Mouse (Mus musculus) megakaryocyte, embryonic 14.5 days (primary cell): ENCODE measurements around the gene Plpp6. TPM values are rescaled to one million over a fixed set of nuclear protein-coding genes. Genes with fewer than 3 reads are reported as not detected.

ENCODE experiments used
- H3K27me3 ChIP-seq: replicated peaks from 2 replicates; pipeline ENCODE3; 2012; ENCODE audit warnings: inconsistent platforms
- H3K36me3 ChIP-seq: replicated peaks from 2 replicates; pipeline ENCODE3; 2012; ENCODE audit warnings: low read length, inconsistent platforms, mixed read lengths
- H3K4me1 ChIP-seq: 2 replicates; pipeline ENCODE4 v1.6.1; 2012; ENCODE audit warnings: inconsistent platforms
- H3K4me3 ChIP-seq: replicated peaks from 2 replicates; pipeline ENCODE3; 2012; ENCODE audit warnings: moderate library complexity, mild to moderate bottlenecking, inconsistent platforms
- H3K9me3 ChIP-seq: 2 replicates; pipeline ENCODE4 v1.6.1; 2012; ENCODE audit warnings: inconsistent platforms
- FLI1 ChIP-seq: IDR thresholded peaks from 2 replicates; pipeline ENCODE4 v1.6.1; 2012; ENCODE audit warnings: low read length, inconsistent platforms, mixed read lengths
- GATA1 ChIP-seq: IDR thresholded peaks from 3 replicates; pipeline ENCODE4 v1.6.1; 2012; ENCODE audit warnings: mixed read lengths, low read length, inconsistent platforms, borderline replicate concordance
- polyA plus RNA-seq: library from polyadenylated mRNA; stranded (reverse); fragments of >175 nt; gene quantifications from 2 replicates; pipeline ENCODE4 v1.2.3, GENCODE M21; 2012; ENCODE audit warnings: low replicate concordance; ENCODE audit not compliant: insufficient read depth

The Plpp6 gene
- polyA plus RNA-seq = 5.6 and 7.0 TPM in 2 replicates

- peak within 1 kb of the TSS; percentile 98 for H3K4me3 ChIP-seq
- H3K36me3 ChIP-seq = peaks cover 17% of the 10 kb centered on the region
- TF ChIP-seq GATA1 (no peak), FLI1 (no peak)
- no peaks in the 10 kb centered on the region for H3K9me3 ChIP-seq
- H3K4me1 ChIP-seq = peaks cover 43% of the 10 kb centered on the region
- H3K27me3 ChIP-seq = no peaks in the 10 kb centered on the region
Observed at GRCm38 (mm10) chr19:28963842-28964551, at the start of gene Plpp6. Gene Plpp6, plus strand, starts transcription at chr19:28963953.

DNA sequence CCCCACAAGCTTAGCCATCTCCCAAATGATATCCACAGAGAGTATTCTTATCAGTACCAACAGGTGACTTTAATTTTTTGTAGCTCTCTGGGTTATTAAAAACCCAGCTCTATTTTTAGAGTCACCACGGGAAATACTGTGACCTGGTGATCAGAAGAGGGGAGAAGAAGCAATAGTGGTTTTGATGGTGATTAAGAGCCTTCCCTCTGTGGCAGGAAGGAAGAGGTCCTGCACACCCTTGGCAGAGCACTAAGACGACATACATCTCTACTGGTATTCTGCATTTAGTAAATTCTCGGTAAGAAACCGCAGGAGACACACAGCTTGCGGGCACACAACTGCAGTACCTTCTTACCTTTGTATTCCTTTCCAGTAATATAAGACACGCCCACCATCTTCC lies 49.2 kb upstream of the Plpp6 start:
- H3K4me3 ChIP-seq = peak overlapping the region; percentile 56
- peaks cover 64% of the 10 kb centered on the region for H3K4me1 ChIP-seq
- no peak; the same call in 2 of the 3 replicates for TF ChIP-seq GATA1
- 0 out of 2 replicates have a peak, but pooled peaks have one; percentile 33 for TF ChIP-seq FLI1
- H3K9me3 ChIP-seq = no peaks in the 10 kb centered on the region
- no peaks in the 10 kb centered on the region for H3K36me3 ChIP-seq
- H3K27me3 ChIP-seq = no peaks in the 10 kb centered on the region

GRCm38 (mm10) chr19:28915602-28916250 lies 48.0 kb upstream of the Plpp6 start:
- TF ChIP-seq GATA1 = no peak
- no peak for TF ChIP-seq FLI1
- Histone ChIP-seq H3K27me3 (no peaks in the 10 kb centered on the region), H3K36me3 (no peaks in the 10 kb centered on the region), H3K9me3 (no peaks in the 10 kb centered on the region), H3K4me1 (peaks cover 58% of the 10 kb centered on the region), H3K4me3 (no peak overlapping the region)

GRCm38 (mm10) chr19:28916492-28916891 lies 47.3 kb upstream of the Plpp6 start:
- H3K27me3 ChIP-seq = no peaks in the 10 kb centered on the region
- H3K36me3 ChIP-seq = no peaks in the 10 kb centered on the region
- no peak overlapping the region for H3K4me3 ChIP-seq
- peaks cover 58% of the 10 kb centered on the region for H3K4me1 ChIP-seq
- TF ChIP-seq FLI1 (no peak), GATA1 (no peak)
- H3K9me3 ChIP-seq = no peaks in the 10 kb centered on the region

DNA sequence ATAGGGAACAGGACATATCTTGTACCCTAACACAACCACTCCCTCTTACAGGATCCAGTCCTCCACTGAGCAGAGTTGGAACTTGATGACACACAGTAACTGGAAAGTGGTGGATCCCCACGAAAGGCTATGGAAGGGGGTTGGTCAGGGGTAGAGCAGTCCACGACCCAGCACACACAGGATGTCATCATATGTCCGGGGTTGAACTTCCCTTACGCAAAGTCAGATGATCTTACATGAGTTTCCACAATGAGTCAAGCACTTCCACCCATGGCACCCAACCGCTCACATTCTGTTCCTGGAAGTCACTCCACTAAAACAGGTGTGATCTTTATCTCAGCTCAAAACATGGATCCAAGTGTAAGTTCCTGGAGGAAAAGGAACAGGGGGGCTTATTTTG lies 45.9 kb upstream of the Plpp6 start:
- Histone ChIP-seq H3K4me1 (peaks cover 57% of the 10 kb centered on the region), H3K9me3 (no peaks in the 10 kb centered on the region), H3K4me3 (no peak overlapping the region), H3K27me3 (no peaks in the 10 kb centered on the region), H3K36me3 (no peaks in the 10 kb centered on the region)
- TF ChIP-seq GATA1 (no peak), FLI1 (no peak)

- Histone ChIP-seq H3K9me3 (no peaks in the 10 kb centered on the region), H3K4me3 (no peak overlapping the region), H3K27me3 (no peaks in the 10 kb centered on the region), H3K36me3 (no peaks in the 10 kb centered on the region), H3K4me1 (peaks cover 45% of the 10 kb centered on the region)
- no peak for TF ChIP-seq FLI1
- no peak for TF ChIP-seq GATA1
Observed at GRCm38 (mm10) chr19:28926366-28926765, 37.4 kb upstream of the Plpp6 start.

DNA sequence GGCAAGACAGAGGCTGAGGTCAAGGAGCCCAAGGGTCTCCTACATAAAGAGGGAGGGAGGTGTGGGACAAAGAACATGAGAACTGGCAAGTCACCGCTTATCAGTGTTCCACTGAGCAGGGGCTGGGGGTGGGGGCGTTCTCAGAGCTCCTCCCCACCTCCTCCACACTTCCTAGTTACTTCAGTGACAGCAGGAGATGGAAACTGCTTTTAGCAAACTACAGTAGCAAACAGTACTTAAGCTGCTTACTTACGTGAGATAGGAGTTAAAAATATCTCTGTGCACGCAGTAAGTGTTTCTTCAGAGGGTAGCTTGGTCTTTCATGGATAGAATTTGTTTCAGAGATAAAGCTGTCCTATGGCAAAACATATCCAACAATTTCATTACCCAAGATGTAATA lies 36.4 kb upstream of the Plpp6 start:
- peaks cover 45% of the 10 kb centered on the region for H3K4me1 ChIP-seq
- H3K27me3 ChIP-seq = no peaks in the 10 kb centered on the region
- peaks cover 5% of the 10 kb centered on the region; the same call in 1 of the 2 replicates for H3K9me3 ChIP-seq
- peak overlapping the region; percentile 17 for H3K4me3 ChIP-seq
- H3K36me3 ChIP-seq = no peaks in the 10 kb centered on the region
- no peak for TF ChIP-seq FLI1
- TF ChIP-seq GATA1 = no peak

- H3K4me3 ChIP-seq = no peak overlapping the region
- TF ChIP-seq FLI1 (no peak), GATA1 (no peak)
- no peaks in the 10 kb centered on the region for H3K27me3 ChIP-seq
- H3K9me3 ChIP-seq = peaks cover 5% of the 10 kb centered on the region; the same call in 1 of the 2 replicates
- peaks cover 39% of the 10 kb centered on the region for H3K4me1 ChIP-seq
- no peaks in the 10 kb centered on the region for H3K36me3 ChIP-seq
Observed at GRCm38 (mm10) chr19:28929034-28929433, 34.7 kb upstream of the Plpp6 start.

- Histone ChIP-seq H3K36me3 (no peaks in the 10 kb centered on the region), H3K4me1 (peaks cover 41% of the 10 kb centered on the region), H3K27me3 (no peaks in the 10 kb centered on the region), H3K9me3 (peaks cover 9% of the 10 kb centered on the region; the same call in 1 of the 2 replicates), H3K4me3 (peak overlapping the region; percentile 9)
- no peak for TF ChIP-seq GATA1
- no peak for TF ChIP-seq FLI1
Observed at GRCm38 (mm10) chr19:28934897-28935296, 28.9 kb upstream of the Plpp6 start.
